Mouse (Mus musculus): ENCODE results near the gene Zw10.

Gene Zw10

GRCm38 (mm10) chr9:49055333-49056205 lies at the start of gene Zw10:
Gene Zw10 (plus strand): TSS chr9:49055613.
- in situ Hi-C loops (cut with MboI, MseI) = loop anchor here (5.0 to 25.0 kb wide), 3 partner anchors 78 to 1707 kb away; partner anchors contain the start of genes Cryab, Fdxacb1, Hspb2 and Nkapd1

- in situ Hi-C loops (cut with MboI, MseI) = no loop called here
These were observed 39.6 kb upstream of the Zw10 start for GRCm38 (mm10) chr9:49015824-49016223.

GRCm38 (mm10) chr9:49021289-49021688 lies 34.1 kb upstream of the Zw10 start:
- in situ Hi-C loops (cut with MboI, MseI) = no loop called here

GRCm38 (mm10) chr9:49023956-49024355 lies 31.5 kb upstream of the Zw10 start:
- in situ Hi-C loops (cut with MboI, MseI) = no loop called here

GRCm38 (mm10) chr9:49024529-49024928 lies 30.9 kb upstream of the Zw10 start:
- in situ Hi-C loops (cut with MboI, MseI) = no loop called here

GRCm38 (mm10) chr9:49034764-49035163 lies 20.6 kb upstream of the Zw10 start:
- in situ Hi-C loops (cut with MboI, MseI) = no loop called here

- in situ Hi-C loops (cut with MboI, MseI) = loop anchor here (25.0 kb wide), 2 partner anchors 1561 to 1711 kb away; partner anchors contain the start of genes Cryab, Fdxacb1, Hspb2 and Nkapd1
These were observed 4.5 kb upstream of the Zw10 start for GRCm38 (mm10) chr9:49050901-49051300.

GRCm38 (mm10) chr9:49051349-49051748 lies 4.1 kb upstream of the Zw10 start:
- in situ Hi-C loops (cut with MboI, MseI) = loop anchor here (25.0 kb wide), 2 partner anchors 1561 to 1711 kb away; partner anchors contain the start of genes Cryab, Fdxacb1, Hspb2 and Nkapd1

GRCm38 (mm10) chr9:49054028-49054427 lies 1.4 kb upstream of the Zw10 start:
- in situ Hi-C loops (cut with MboI, MseI) = loop anchor here (25.0 kb wide), 2 partner anchors 1558 to 1708 kb away; partner anchors contain the start of genes Cryab, Fdxacb1, Hspb2 and Nkapd1

GRCm38 (mm10) chr9:49076847-49077246 lies 21.4 kb downstream of the Zw10 start:
- in situ Hi-C loops (cut with MboI, MseI) = no loop called here

GRCm38 (mm10) chr9:49081107-49081506 lies 25.7 kb downstream of the Zw10 start, which contains the start of gene Tmprss5:
Gene Tmprss5 (plus strand): TSS chr9:49081260.
- in situ Hi-C loops (cut with MboI, MseI) = loop anchor here (5.0 kb wide), 1 partner anchor 411 kb away; no protein-coding TSS in a partner anchor

GRCm38 (mm10) chr9:49081561-49081960 lies 26.1 kb downstream of the Zw10 start:
- in situ Hi-C loops (cut with MboI, MseI) = loop anchor here (5.0 kb wide), 1 partner anchor 411 kb away; no protein-coding TSS in a partner anchor

GRCm38 (mm10) chr9:49087317-49087716 lies 31.9 kb downstream of the Zw10 start:
- in situ Hi-C loops (cut with MboI, MseI) = no loop called here

- in situ Hi-C loops (cut with MboI, MseI) = no loop called here
These were observed 43.5 kb downstream of the Zw10 start for GRCm38 (mm10) chr9:49098871-49099270.

GRCm38 (mm10) chr9:49102328-49102727 lies 46.9 kb downstream of the Zw10 start:
- in situ Hi-C loops (cut with MboI, MseI) = no loop called here

GRCm38 (mm10) chr9:49109101-49109500 lies 53.7 kb downstream of the Zw10 start:
- in situ Hi-C loops (cut with MboI, MseI) = no loop called here

- in situ Hi-C loops (cut with MboI, MseI) = no loop called here
These were observed 55.2 kb downstream of the Zw10 start for GRCm38 (mm10) chr9:49110476-49111220.

- in situ Hi-C loops (cut with MboI, MseI) = no loop called here
These were observed 55.9 kb downstream of the Zw10 start for GRCm38 (mm10) chr9:49111296-49111695.

GRCm38 (mm10) chr9:49118271-49118825 lies 62.9 kb downstream of the Zw10 start:
- in situ Hi-C loops (cut with MboI, MseI) = no loop called here

- in situ Hi-C loops (cut with MboI, MseI) = no loop called here
These were observed 64.3 kb downstream of the Zw10 start for GRCm38 (mm10) chr9:49119759-49120158.

- in situ Hi-C loops (cut with MboI, MseI) = no loop called here
These were observed 70.3 kb downstream of the Zw10 start for GRCm38 (mm10) chr9:49125706-49126105.

All from T-helper 1 cell (primary cell).